Mouse (Mus musculus) layer of hippocampus, postnatal 36 days (tissue): ENCODE data around the gene Angel2. TPM values are rescaled to one million over a fixed set of nuclear protein-coding genes. Genes with fewer than 3 reads are reported as not detected.
A peak's percentile ranks its signal among the peaks of the same experiment; 100 is the strongest.

Experiments used
- DNase-seq, 2 experiments: peaks; one replicate each; pipeline ENCODE4 v3.0.0; 2022
- total RNA-seq, 2 experiments: library from RNA; stranded (reverse); gene quantifications; 2 replicates each; pipeline ENCODE4 v1.2.3; 2021

Gene Angel2
- total RNA-seq, 2 experiments from 2014 or later: 52.2 to 57.7 TPM

DNA sequence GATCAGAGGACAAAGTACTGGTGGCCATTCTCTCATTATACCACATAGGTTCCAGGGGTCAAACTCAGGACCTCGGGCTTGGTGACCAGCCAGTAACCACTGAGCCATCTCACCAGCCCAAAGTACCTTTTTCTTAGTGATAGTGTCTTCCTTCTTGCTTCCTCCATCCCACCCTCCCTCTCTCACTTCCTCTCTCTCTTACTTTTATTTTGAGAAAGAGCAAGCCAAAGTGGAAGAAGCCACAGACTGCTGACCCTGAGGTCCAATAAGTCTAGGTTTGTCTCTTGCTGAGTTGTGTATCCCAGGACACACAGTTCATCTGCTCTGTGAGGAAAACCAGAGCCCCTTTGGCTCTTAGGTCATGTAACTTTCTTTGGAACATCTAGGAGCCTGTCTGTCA is 55.6 kb downstream of the Angel2 start:
- DNase-seq: no peak

- no peak for DNase-seq
Observed at GRCm38 (mm10) chr1:190981412-190981811, 56.5 kb downstream of the Angel2 start.

- no peak for DNase-seq
Observed at GRCm38 (mm10) chr1:190989437-190990082, 64.6 kb downstream of the Angel2 start.

- DNase-seq: peak in 1 of 2 experiments; percentile 23
Observed at GRCm38 (mm10) chr1:190995548-190995947, 70.6 kb downstream of the Angel2 start.

GRCm38 (mm10) chr1:190996346-190996877 is 71.5 kb downstream of the Angel2 start:
- DNase-seq: no peak

Other genes with a start within 250 kb of the Angel2 start
- gene Rps6kc1, start 13.3 kb upstream of the Angel2 start, total RNA-seq: 10 to 100 TPM; 81.0 to 82.7 TPM
- gene Vash2, start 54.2 kb downstream of the Angel2 start, total RNA-seq: 1 to 10 TPM; 1.9 to 2.2 TPM
- 10 to 100 TPM; 17.3 to 19.6 TPM for gene Flvcr1, start 101.0 kb downstream of the Angel2 start, total RNA-seq
- not detected for gene Spata45, start 111.5 kb downstream of the Angel2 start, total RNA-seq
- gene Tatdn3, start 137.8 kb downstream of the Angel2 start, total RNA-seq: 10 to 100 TPM; 40.4 to 42.4 TPM
- gene Nsl1, start 137.9 kb downstream of the Angel2 start, total RNA-seq: under 1 TPM; 0.61 to 0.82 TPM
- 1 to 10 TPM in 1 of 2 experiments, under 1 TPM in 1; 0.51 to 2.3 TPM for gene Batf3, start 172.7 kb downstream of the Angel2 start, total RNA-seq
- not detected for gene Fam71a, start 239.7 kb downstream of the Angel2 start, total RNA-seq